Mouse (Mus musculus) stomach, embryonic 15.5 days (tissue): ENCODE measurements around the gene Itgb5. TPM values are rescaled to one million over a fixed set of nuclear protein-coding genes. Genes with fewer than 3 reads are reported as not detected.

Experiments used
- ATAC-seq: fragments of 200-750 bp; cut with Nextera tagmentation; 2 replicates; pipeline ENCODE4 v1.8.0; 2017; ENCODE audit warnings: low read depth, moderate number of reproducible peaks, moderate TSS enrichment; ENCODE audit not compliant: insufficient read depth, low FRiP score
- H3K27ac ChIP-seq: fragments of 300-500 bp; sonication (generic); 2 replicates; pipeline ENCODE4 v1.5.1; 2015; ENCODE audit warnings: mild to moderate bottlenecking, inconsistent platforms
- H3K27me3 ChIP-seq: fragments of 300-500 bp; sonication (generic); replicated peaks from 2 replicates; pipeline ENCODE4 v1.6.1; 2015; ENCODE audit warnings: inconsistent platforms
- H3K36me3 ChIP-seq: fragments of 300-500 bp; sonication (generic); 2 replicates; pipeline ENCODE4 v1.6.1; 2015; ENCODE audit warnings: inconsistent platforms
- H3K4me1 ChIP-seq: fragments of 300-500 bp; sonication (generic); 2 replicates; pipeline ENCODE4 v1.6.1; 2015; ENCODE audit warnings: inconsistent platforms
- H3K4me2 ChIP-seq: fragments of 300-500 bp; sonication (generic); 2 replicates; pipeline ENCODE4 v1.6.1; 2015; ENCODE audit warnings: mild to moderate bottlenecking, inconsistent platforms
- H3K4me3 ChIP-seq: fragments of 300-500 bp; sonication (generic); replicated peaks from 2 replicates; pipeline ENCODE4 v1.5.1; 2015; ENCODE audit warnings: inconsistent platforms
- H3K9ac ChIP-seq: fragments of 300-500 bp; sonication (generic); 2 replicates; pipeline ENCODE4 v1.6.1; 2015; ENCODE audit warnings: inconsistent platforms
- H3K9me3 ChIP-seq: fragments of 300-500 bp; sonication (generic); 2 replicates; pipeline ENCODE4 v1.6.1; 2016; ENCODE audit warnings: inconsistent platforms
- WGBS: fragments of 180-500 bp; shearing (Covaris S2); methylation state at CpG from one replicate; pipeline ENCODE4 v1.1.7; 2015; 5-methylcytosine and 5-hydroxymethylcytosine counted together
- polyA plus RNA-seq: library from polyadenylated mRNA; unstranded; fragments of >200 nt; fragmentation: Nextera tagmentation; extraction: Ambion mirVana; gene quantifications from 2 replicates; pipeline ENCODE4 v1.2.1, GENCODE M21; 2015

Itgb5 gene
- polyA plus RNA-seq, 1 experiment from 2014 or later: 50.2 TPM

DNA sequence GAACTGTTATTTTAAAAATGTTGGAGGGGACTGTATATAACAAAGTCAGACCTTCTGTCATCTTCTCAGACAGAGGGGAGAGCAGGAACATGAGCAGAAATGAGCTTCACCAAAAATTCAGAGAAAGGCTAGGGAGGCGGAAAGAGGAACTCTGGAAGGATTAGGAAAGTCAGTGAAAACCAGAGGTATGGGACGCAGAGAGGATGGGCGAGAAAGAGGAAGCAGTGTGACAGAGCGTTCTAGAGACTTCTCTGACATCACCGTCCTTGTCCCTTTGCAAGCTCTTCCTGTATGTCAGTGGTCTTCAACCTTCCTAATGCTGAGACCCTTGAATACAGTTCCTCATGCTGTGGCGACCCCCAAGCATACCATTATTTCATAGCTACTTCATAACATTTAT is 155.9 kb downstream of the Itgb5 start:
- Histone ChIP-seq H3K36me3 (no peaks in the 10 kb centered on the region), H3K4me1 (no peaks in the 10 kb centered on the region), H3K4me2 (no peak overlapping the region), H3K27ac (no peak overlapping the region), H3K27me3 (no peaks in the 10 kb centered on the region), H3K4me3 (no peak overlapping the region), H3K9me3 (no peaks in the 10 kb centered on the region), H3K9ac (no peak overlapping the region)
- ATAC-seq: no peak
- WGBS: 75% methylated on average over 6 of the region's 6 CpGs

DNA sequence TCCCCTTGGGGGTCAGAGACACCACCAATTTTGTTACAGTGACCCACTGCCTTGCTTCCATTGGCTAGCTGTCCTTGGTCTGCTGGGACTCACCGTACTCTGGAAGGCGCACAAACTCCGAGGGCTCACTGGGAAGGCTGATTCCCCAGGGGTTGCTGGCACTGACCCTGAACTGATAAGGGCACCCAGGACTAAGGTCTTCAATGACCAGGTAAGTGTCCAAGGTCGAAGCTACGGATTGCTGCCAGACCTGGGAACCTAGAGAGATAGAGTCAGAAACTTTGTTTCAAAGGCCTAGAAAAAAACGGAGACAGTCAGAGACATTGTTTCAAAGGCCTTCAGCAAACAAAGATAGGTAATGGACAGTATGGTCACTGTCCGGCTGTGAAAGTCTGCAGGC is 157.5 kb downstream of the Itgb5 start:
- H3K4me2 ChIP-seq: no peak overlapping the region
- ATAC-seq: no peak
- 84% methylated on average over 7 of the region's 7 CpGs for WGBS

DNA sequence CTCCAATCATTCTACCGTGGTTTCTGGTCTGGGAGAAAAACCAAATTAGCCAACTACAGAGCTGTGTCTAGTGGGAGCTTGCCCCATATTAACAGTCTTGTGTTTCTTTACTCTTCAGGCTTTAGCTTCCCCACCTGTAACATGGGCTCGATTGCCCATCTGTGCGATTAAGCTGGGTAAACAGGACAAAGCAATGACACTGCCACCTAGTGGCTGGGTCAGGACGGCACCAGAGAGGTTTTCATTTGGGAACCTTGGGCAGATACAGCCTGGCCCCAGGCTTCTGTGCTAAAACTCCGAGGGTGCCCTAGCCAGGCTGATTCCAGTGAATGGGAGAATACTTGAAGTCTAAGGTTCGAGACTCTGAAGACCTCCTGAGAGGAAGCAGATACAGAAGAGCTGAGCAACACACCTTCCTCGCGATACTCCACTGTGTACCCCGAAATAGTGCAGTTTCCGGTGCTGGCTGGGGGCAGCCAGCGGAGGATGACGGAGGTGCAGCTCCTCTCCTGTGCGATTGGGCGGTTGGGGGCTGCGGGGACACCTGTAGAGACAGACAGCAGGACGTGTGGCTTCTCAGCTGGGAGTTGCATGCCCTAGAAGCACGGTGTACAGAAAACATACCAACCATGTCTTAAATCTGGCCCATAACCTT is 159.0 kb downstream of the Itgb5 start:
- no peaks in the 10 kb centered on the region for H3K27me3 ChIP-seq
- ATAC-seq: no peak
- no peak overlapping the region for H3K4me3 ChIP-seq
- H3K36me3 ChIP-seq: no peaks in the 10 kb centered on the region
- H3K9ac ChIP-seq: no peak overlapping the region
- no peaks in the 10 kb centered on the region for H3K9me3 ChIP-seq
- no peak overlapping the region for H3K4me2 ChIP-seq
- no peak overlapping the region for H3K27ac ChIP-seq
- H3K4me1 ChIP-seq: no peaks in the 10 kb centered on the region
- 61% methylated on average over 17 of the region's 17 CpGs for WGBS

More for the DNA sequence above, 157.5 kb downstream of the Itgb5 start:
- H3K4me1 ChIP-seq: no peaks in the 10 kb centered on the region
- H3K27ac ChIP-seq: no peak overlapping the region
- no peak overlapping the region for H3K4me3 ChIP-seq
- H3K9me3 ChIP-seq: no peaks in the 10 kb centered on the region
- no peaks in the 10 kb centered on the region for H3K36me3 ChIP-seq
- H3K9ac ChIP-seq: no peak overlapping the region
- H3K27me3 ChIP-seq: no peaks in the 10 kb centered on the region

- no peak overlapping the region for H3K27ac ChIP-seq
- 94% methylated on average over 1 of the region's 1 CpGs for WGBS
Observed at GRCm38 (mm10) chr16:33989106-33989505, 159.6 kb downstream of the Itgb5 start.

DNA sequence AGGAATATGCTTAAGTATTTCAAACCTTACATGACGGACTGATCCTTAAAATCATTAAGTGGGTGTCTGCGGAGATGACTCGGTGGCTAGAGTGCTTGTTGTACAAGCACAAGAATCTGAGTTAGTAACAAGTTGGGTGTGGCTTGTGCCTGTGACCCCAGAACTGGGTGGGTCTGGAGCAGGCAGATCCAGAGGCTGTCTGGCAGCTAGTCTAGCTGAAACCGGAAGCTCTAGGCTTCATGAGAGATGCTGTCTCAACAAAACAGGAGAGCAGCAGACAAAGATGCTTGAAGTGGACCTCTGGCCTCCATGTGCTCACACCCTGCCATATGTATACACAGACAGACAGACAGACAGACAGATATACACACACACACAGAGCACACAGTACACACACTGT is 161.2 kb downstream of the Itgb5 start:
- Histone ChIP-seq H3K4me1 (no peaks in the 10 kb centered on the region), H3K36me3 (no peaks in the 10 kb centered on the region), H3K4me2 (no peak overlapping the region), H3K4me3 (no peak overlapping the region), H3K27ac (no peak overlapping the region), H3K27me3 (no peaks in the 10 kb centered on the region), H3K9ac (no peak overlapping the region), H3K9me3 (no peaks in the 10 kb centered on the region)
- 66% methylated on average over 4 of the region's 4 CpGs for WGBS
- no peak for ATAC-seq

More at GRCm38 (mm10) chr16:33989106-33989505, 159.6 kb downstream of the Itgb5 start:
- no peaks in the 10 kb centered on the region for H3K4me1 ChIP-seq
- H3K9me3 ChIP-seq: no peaks in the 10 kb centered on the region
- no peaks in the 10 kb centered on the region for H3K36me3 ChIP-seq
- H3K4me2 ChIP-seq: no peak overlapping the region
- no peak overlapping the region for H3K9ac ChIP-seq
- H3K27me3 ChIP-seq: no peaks in the 10 kb centered on the region
- no peak for ATAC-seq
- no peak overlapping the region for H3K4me3 ChIP-seq

DNA sequence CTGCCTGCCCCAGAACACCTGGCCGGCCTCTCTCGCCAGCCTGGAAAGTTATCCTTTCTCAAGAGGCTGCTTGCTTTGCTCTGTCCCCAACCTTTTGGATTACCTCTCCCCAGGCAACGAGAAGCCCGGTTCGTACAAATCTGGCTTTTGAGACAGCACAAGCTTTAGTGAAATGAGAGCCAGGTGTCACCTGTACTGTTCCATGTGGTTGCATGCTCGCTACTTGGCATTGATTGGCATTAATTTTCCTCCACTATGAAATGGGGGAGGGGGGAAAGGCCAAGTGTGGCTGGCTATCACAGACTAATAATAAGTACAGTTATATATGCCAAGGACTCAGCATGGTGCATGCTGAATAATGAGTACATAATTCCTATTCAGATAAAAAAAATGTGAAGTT is 164.9 kb downstream of the Itgb5 start:
- Histone ChIP-seq H3K27me3 (no peaks in the 10 kb centered on the region), H3K36me3 (no peaks in the 10 kb centered on the region), H3K9me3 (no peaks in the 10 kb centered on the region), H3K9ac (no peak overlapping the region), H3K4me3 (no peak overlapping the region), H3K4me1 (no peaks in the 10 kb centered on the region), H3K4me2 (no peak overlapping the region), H3K27ac (no peak overlapping the region)
- no peak for ATAC-seq
- 75% methylated on average over 6 of the region's 6 CpGs for WGBS

DNA sequence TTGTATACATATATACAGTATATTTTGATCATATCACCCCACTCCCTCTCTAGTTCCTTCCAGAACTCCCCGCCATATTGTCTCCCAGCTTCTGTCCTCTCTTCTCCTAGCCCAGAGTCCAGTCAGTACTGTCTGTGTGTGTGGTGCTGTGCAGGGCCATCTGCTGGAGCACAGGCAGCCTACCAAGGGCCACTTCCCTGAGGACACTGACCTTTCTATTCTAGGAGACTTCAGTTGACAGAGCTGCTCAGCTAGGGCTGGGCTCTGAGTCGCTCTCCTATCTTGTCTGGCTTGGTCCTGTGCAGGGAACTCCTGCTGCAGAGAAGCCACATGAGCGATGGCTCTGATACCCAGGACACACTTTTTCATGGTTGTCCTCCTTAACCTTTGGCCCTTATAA is 166.0 kb downstream of the Itgb5 start:
- H3K4me2 ChIP-seq: no peak overlapping the region
- no peaks in the 10 kb centered on the region for H3K36me3 ChIP-seq
- no peak overlapping the region for H3K9ac ChIP-seq
- H3K27me3 ChIP-seq: no peaks in the 10 kb centered on the region
- no peaks in the 10 kb centered on the region for H3K9me3 ChIP-seq
- H3K4me3 ChIP-seq: no peak overlapping the region
- WGBS: 79% methylated on average over 3 of the region's 3 CpGs
- no peak for ATAC-seq
- no peak overlapping the region for H3K27ac ChIP-seq
- H3K4me1 ChIP-seq: no peaks in the 10 kb centered on the region

- H3K36me3 ChIP-seq: no peaks in the 10 kb centered on the region
Observed at GRCm38 (mm10) chr16:33996030-33996429, 166.6 kb downstream of the Itgb5 start.

GRCm38 (mm10) chr16:33998011-33998410 is 168.5 kb downstream of the Itgb5 start:
- Histone ChIP-seq H3K4me1 (0 out of 2 replicates have a peak, but pooled peaks cover 4% of the 10 kb centered on the region), H3K27me3 (no peaks in the 10 kb centered on the region), H3K9me3 (no peaks in the 10 kb centered on the region), H3K36me3 (no peaks in the 10 kb centered on the region), H3K9ac (no peak overlapping the region), H3K4me3 (no peak overlapping the region), H3K27ac (no peak overlapping the region), H3K4me2 (no peak overlapping the region)
- WGBS: 79% methylated on average over 6 of the region's 6 CpGs
- ATAC-seq: no peak

More at GRCm38 (mm10) chr16:33996030-33996429, 166.6 kb downstream of the Itgb5 start:
- H3K4me2 ChIP-seq: no peak overlapping the region
- H3K27ac ChIP-seq: no peak overlapping the region
- H3K4me3 ChIP-seq: no peak overlapping the region
- no peak overlapping the region for H3K9ac ChIP-seq
- no peaks in the 10 kb centered on the region for H3K4me1 ChIP-seq
- H3K9me3 ChIP-seq: no peaks in the 10 kb centered on the region
- ATAC-seq: no peak
- WGBS: 5% methylated on average over 5 of the region's 5 CpGs
- H3K27me3 ChIP-seq: no peaks in the 10 kb centered on the region

Other genes with a start within 250 kb of the Itgb5 start
- 22.1 and 23.4 TPM in 2 replicates for gene Heg1, start 145.3 kb upstream of the Itgb5 start, polyA plus RNA-seq
- gene Muc13, start 35.6 kb upstream of the Itgb5 start, polyA plus RNA-seq: 42.0 and 60.9 TPM in 2 replicates
- gene Umps, start 137.4 kb downstream of the Itgb5 start, polyA plus RNA-seq: 56.3 and 61.1 TPM in 2 replicates